Mouse (Mus musculus): ENCODE results near the gene Dll3. TPM values are rescaled to one million over a fixed set of nuclear protein-coding genes. Genes with fewer than 3 reads are reported as not detected.

The Dll3 gene
- polyA plus RNA-seq, 1 experiment, result not detected

DNA sequence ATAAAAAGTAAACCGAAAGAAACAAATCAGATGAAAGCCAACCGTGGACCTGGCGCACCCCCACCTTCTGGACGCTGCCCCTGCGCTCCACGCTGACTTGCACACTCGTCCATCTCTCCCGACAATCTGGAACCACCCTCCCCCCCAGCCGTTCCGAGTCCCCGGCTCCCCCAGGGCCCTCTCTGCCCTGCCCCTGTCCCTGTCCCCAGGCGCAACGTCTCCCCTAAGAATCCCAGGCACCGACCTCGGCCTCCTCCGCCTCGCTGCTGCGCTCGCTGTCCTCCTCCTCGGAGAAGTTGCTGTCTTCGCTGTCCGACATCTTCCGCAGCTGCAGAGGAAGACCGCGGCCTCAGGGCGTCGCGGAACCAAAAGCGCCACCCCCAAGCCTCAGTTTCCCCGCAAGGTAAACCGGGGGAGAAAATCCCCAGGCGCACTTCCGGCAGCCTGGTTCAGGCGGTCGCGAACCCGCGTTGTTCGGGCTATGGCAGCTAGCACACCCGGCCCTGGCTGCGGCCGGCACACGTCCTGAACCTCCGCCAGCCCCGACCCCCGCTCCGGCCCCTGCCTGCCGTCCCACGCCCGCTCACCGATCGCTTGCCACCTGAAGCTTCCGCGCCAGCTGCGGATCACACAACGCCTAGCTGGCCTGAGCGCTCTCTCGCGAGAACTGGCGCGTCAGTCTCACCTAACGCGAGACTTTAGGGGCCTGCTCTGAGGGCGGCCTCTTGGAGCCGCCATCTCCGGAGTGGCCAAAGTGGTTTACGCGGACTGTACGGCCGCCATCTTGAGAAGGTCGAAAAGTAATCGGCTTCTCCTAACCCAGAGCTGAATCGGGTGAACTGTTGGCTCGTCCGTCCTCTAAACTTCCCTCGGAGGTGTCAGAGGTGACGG lies 36.3 kb upstream of the Dll3 start, which contains the start of gene Supt5:
TSS of gene Supt5 (minus strand) at position 639 of the 891 bp plus-strand sequence.
- no peaks in the 10 kb centered on the region for H3K27me3 ChIP-seq (ENCODE audit: control insufficient read depth)
- H3K4me1 ChIP-seq (ENCODE audit: control insufficient read depth), result peaks cover 37% of the 10 kb centered on the region
- no peaks in the 10 kb centered on the region for H3K9me3 ChIP-seq (ENCODE audit: control insufficient read depth, low read length)
- TF ChIP-seq GATA1 (IDR thresholded peaks at IDR 0.05; ENCODE audit: low read length) (no peak), TAL1 (IDR thresholded peaks at IDR 0.05; ENCODE audit: low read length) (no peak)
- peak within 1 kb of the TSS; percentile 100 for H3K4me3 ChIP-seq (replicated peaks)
- peaks cover 26% of the 10 kb centered on the region for H3K36me3 ChIP-seq (ENCODE audit: control insufficient read depth)

DNA sequence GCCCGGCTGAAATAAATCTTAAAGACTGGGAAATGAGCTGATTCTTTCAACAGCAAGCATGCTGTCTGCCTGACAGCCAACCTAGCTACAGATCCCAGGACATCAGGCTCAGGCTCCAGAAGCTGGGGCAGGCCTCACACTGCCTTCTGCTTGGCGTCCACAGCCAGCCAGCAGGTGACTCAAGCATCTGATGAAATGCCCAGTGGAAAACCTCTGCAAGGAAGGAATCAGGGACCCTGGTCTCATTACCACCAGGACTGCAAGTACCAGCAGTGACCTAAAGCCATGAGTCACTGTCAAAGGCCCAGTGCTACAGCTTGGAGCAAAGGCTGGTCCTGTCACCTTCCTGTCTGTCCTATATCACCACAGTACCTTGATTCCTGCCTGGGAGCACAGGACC lies 33.4 kb upstream of the Dll3 start:
- Histone ChIP-seq H3K27me3 (ENCODE audit: control insufficient read depth) (no peaks in the 10 kb centered on the region), H3K9me3 (ENCODE audit: control insufficient read depth, low read length) (no peaks in the 10 kb centered on the region), H3K36me3 (ENCODE audit: control insufficient read depth) (peaks cover 49% of the 10 kb centered on the region), H3K4me3 (replicated peaks) (no peak overlapping the region), H3K4me1 (ENCODE audit: control insufficient read depth) (peaks cover 39% of the 10 kb centered on the region)
- TF ChIP-seq GATA1 (IDR thresholded peaks at IDR 0.05; ENCODE audit: low read length) (no peak), TAL1 (IDR thresholded peaks at IDR 0.05; ENCODE audit: low read length) (no peak)

DNA sequence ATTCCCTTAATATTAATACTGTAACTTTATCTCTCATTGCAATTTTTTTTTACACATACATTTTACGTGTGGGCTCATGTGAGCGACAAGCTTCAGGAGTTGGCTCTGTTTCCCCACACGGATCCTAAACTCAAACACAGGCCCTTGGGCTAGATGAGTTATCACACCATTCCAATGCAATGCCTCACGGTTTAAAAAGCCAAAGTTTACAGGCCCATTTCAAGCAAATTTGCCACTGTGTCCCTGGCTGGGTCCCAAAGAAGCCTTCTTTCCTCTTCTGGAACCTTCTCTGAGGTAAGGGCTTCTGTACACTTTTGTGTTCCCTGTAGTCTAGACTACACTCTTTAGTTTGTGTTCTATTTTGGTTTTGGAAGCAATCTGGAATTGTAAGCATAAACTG lies 32.5 kb upstream of the Dll3 start:
- Histone ChIP-seq H3K27me3 (ENCODE audit: control insufficient read depth) (no peaks in the 10 kb centered on the region), H3K4me1 (ENCODE audit: control insufficient read depth) (peaks cover 35% of the 10 kb centered on the region), H3K36me3 (ENCODE audit: control insufficient read depth) (peaks cover 59% of the 10 kb centered on the region), H3K9me3 (ENCODE audit: control insufficient read depth, low read length) (no peaks in the 10 kb centered on the region), H3K4me3 (replicated peaks) (no peak overlapping the region)
- TF ChIP-seq TAL1 (IDR thresholded peaks at IDR 0.05; ENCODE audit: low read length), result no peak
- no peak for TF ChIP-seq GATA1 (IDR thresholded peaks at IDR 0.05; ENCODE audit: low read length)

DNA sequence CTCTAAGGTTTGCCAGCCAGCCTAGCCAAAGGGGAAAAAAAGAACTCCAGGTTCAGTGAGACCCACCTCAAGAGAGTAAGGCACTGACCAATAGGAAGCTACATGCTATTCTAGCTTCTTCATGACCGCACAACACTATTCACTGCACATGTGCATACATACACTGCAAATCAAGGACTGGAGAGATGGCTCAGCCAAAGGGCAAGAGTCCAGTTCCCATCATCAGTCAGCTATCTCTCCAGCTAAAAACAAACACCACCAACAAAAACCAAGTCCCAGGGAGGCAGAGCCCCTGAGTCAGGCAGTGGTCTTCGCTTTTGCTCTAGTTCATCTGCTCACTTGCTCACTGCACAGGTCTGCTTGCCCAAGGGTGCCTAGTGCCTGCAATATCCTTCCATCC lies 26.2 kb upstream of the Dll3 start:
- Histone ChIP-seq H3K9me3 (ENCODE audit: control insufficient read depth, low read length) (no peaks in the 10 kb centered on the region), H3K4me1 (ENCODE audit: control insufficient read depth) (0 out of 2 replicates have a peak, but pooled peaks cover under 1% of the 10 kb centered on the region), H3K36me3 (ENCODE audit: control insufficient read depth) (peaks cover 92% of the 10 kb centered on the region), H3K4me3 (replicated peaks) (no peak overlapping the region), H3K27me3 (ENCODE audit: control insufficient read depth) (no peaks in the 10 kb centered on the region)
- TF ChIP-seq GATA1 (IDR thresholded peaks at IDR 0.05; ENCODE audit: low read length) (no peak), TAL1 (IDR thresholded peaks at IDR 0.05; ENCODE audit: low read length) (no peak)

DNA sequence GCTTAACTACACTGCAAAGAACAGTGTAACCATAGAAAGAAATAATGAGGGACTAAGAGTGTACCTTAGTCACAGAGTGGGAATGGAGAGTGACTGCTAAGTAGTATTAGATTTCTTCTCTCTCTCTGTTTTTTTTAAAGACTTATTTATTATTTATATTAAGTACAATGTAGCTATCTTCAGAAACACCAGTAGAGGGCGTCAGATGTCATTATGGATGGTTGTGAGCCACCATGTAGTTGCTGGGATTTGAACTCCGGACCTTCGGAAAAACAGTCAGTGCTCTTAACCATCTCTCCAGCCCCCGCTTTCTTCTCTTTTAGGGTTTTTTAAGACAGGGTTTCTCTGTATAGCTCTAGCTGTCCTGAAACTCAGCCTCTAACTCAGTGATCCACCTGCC lies 24.4 kb upstream of the Dll3 start:
- peaks cover 4% of the 10 kb centered on the region; the same call in 1 of the 2 replicates for H3K4me1 ChIP-seq (ENCODE audit: control insufficient read depth)

DNA sequence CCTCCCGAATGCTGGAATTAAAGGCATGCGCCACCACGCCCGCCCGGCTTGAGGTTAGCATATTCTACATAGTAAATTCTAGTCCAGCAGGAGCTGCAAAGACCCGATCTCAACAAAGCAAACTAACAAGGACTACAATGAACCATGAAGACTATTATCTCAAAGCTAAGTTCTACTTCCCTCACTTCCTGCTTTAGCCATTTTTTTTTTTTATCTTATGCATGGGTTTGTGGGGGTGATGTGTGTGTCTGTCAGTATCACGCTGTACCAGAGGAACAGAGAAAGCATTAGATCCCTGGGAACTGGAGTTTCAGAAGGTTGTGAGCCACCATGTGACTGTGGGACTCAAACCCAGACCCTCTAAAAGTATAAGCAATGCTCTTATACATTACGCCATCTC lies 23.3 kb upstream of the Dll3 start:
- no peak for TF ChIP-seq TAL1 (IDR thresholded peaks at IDR 0.05; ENCODE audit: low read length)
- TF ChIP-seq GATA1 (IDR thresholded peaks at IDR 0.05; ENCODE audit: low read length), result no peak
- Histone ChIP-seq H3K27me3 (ENCODE audit: control insufficient read depth) (no peaks in the 10 kb centered on the region), H3K4me1 (ENCODE audit: control insufficient read depth) (peaks cover 4% of the 10 kb centered on the region; the same call in 1 of the 2 replicates), H3K9me3 (ENCODE audit: control insufficient read depth, low read length) (no peaks in the 10 kb centered on the region), H3K36me3 (ENCODE audit: control insufficient read depth) (peaks cover 98% of the 10 kb centered on the region), H3K4me3 (replicated peaks) (no peak overlapping the region)

More for the DNA sequence above, 24.4 kb upstream of the Dll3 start:
- no peak overlapping the region for H3K4me3 ChIP-seq (replicated peaks)
- peaks cover 98% of the 10 kb centered on the region for H3K36me3 ChIP-seq (ENCODE audit: control insufficient read depth)
- H3K9me3 ChIP-seq (ENCODE audit: control insufficient read depth, low read length), result no peaks in the 10 kb centered on the region
- TF ChIP-seq TAL1 (IDR thresholded peaks at IDR 0.05; ENCODE audit: low read length) (no peak), GATA1 (IDR thresholded peaks at IDR 0.05; ENCODE audit: low read length) (no peak)
- H3K27me3 ChIP-seq (ENCODE audit: control insufficient read depth), result no peaks in the 10 kb centered on the region

DNA sequence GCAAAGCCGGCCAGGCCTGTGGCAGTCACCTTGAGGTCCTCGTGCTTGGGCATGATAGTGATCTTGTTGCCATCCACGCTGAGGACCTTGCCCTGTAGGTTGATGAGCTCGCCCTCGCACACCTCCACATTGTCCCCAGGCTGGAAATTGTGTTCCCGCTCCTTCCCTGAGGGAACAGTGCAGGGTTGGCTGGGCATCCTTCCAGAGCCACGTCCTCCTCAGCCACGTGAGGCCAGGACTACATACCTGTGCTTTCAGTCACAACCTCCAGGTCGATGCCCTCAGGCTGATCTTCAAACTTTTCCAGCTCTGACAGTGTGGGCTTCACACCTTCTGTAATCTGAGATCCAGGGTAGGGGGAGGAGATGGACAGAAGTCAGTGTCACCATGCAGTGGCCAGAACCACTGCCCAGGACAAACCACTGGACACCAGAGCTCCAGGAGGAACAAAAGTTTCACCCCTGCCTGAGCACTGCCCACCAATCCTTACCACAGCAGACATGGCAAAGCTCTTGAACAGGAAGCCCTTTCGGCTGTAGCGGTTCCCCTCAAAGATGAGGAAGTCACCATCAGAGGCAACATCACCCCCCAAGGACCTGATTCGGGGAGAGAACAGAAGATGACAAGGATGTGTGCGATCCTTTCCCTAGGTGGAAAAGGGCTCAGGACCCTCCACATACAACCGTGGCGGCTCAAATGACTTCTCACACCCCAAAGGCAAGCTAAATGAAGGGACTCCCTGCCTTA lies 20.1 kb upstream of the Dll3 start:
- H3K9me3 ChIP-seq (ENCODE audit: control insufficient read depth, low read length), result no peaks in the 10 kb centered on the region
- H3K4me1 ChIP-seq (ENCODE audit: control insufficient read depth), result peaks cover 4% of the 10 kb centered on the region; the same call in 1 of the 2 replicates
- no peak overlapping the region for H3K4me3 ChIP-seq (replicated peaks)
- TF ChIP-seq TAL1 (IDR thresholded peaks at IDR 0.05; ENCODE audit: low read length) (no peak), GATA1 (IDR thresholded peaks at IDR 0.05; ENCODE audit: low read length) (no peak)
- H3K36me3 ChIP-seq (ENCODE audit: control insufficient read depth), result peaks cover 100% of the 10 kb centered on the region
- H3K27me3 ChIP-seq (ENCODE audit: control insufficient read depth), result no peaks in the 10 kb centered on the region

DNA sequence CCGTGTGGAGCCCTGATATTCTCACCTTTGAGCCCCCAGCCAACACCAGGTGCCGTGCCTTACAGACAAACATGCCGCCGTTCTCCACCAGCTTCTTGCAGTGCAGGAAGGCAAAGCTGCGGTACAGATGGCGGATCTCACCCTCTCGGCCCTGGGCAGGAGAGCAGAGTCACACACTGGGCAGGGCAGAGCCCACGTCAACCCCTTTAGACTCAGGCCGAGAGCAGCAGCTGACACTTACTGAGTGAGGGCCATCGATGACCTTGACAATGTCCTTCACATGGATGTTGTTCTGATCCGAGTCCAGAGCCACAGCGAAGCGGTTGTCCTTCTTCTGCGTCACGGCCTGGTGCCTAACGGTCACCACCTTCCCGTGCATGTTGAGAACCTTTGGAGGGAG lies 16.7 kb upstream of the Dll3 start:
- no peaks in the 10 kb centered on the region for H3K9me3 ChIP-seq (ENCODE audit: control insufficient read depth, low read length)
- H3K4me1 ChIP-seq (ENCODE audit: control insufficient read depth), result peaks cover 4% of the 10 kb centered on the region; the same call in 1 of the 2 replicates
- TF ChIP-seq GATA1 (IDR thresholded peaks at IDR 0.05; ENCODE audit: low read length) (no peak), TAL1 (IDR thresholded peaks at IDR 0.05; ENCODE audit: low read length) (no peak)
- no peak overlapping the region for H3K4me3 ChIP-seq (replicated peaks)
- H3K36me3 ChIP-seq (ENCODE audit: control insufficient read depth), result peaks cover 99% of the 10 kb centered on the region
- H3K27me3 ChIP-seq (ENCODE audit: control insufficient read depth), result no peaks in the 10 kb centered on the region

DNA sequence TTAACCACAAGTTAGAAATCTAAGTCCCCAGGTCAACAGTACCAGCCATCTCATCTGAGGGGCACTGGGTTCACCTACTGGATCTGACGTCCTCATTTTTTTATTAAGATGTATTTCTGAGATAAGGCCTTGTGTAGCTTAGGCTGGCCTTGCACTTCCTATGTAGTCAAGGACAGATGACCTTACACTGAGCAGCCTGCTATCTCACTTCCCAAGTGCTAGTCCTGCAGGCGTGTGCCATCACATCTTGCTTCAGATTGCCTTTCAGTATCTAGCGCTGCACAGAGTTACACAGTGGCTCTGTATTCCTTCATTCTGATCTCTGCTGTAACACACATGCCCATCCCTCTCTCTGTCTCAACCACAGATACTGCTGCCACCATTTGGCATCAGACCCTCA lies 16.0 kb upstream of the Dll3 start:
- no peak for TF ChIP-seq TAL1 (IDR thresholded peaks at IDR 0.05; ENCODE audit: low read length)
- no peak for TF ChIP-seq GATA1 (IDR thresholded peaks at IDR 0.05; ENCODE audit: low read length)
- no peaks in the 10 kb centered on the region for H3K9me3 ChIP-seq (ENCODE audit: control insufficient read depth, low read length)

More for the DNA sequence above, 16.0 kb upstream of the Dll3 start:
- H3K4me3 ChIP-seq (replicated peaks), result no peak overlapping the region
- peaks cover 92% of the 10 kb centered on the region for H3K36me3 ChIP-seq (ENCODE audit: control insufficient read depth)
- peaks cover 5% of the 10 kb centered on the region for H3K4me1 ChIP-seq (ENCODE audit: control insufficient read depth)
- H3K27me3 ChIP-seq (ENCODE audit: control insufficient read depth), result no peaks in the 10 kb centered on the region

All from erythroblast, embryonic 14.5 days (primary cell).